Mouse (Mus musculus): Measurements from ENCODE around the gene Srrd. TPM values are rescaled to one million over a fixed set of nuclear protein-coding genes. Genes with fewer than 3 reads are reported as not detected.
A peak's percentile ranks its signal among the peaks of the same experiment; 100 is the strongest.

Srrd gene
- total and polyA plus RNA-seq, 3 experiments = 22.3 to 31.7 (median 27.1) TPM

- Histone ChIP-seq H3K9ac (ENCODE audit: insufficient read depth, low read depth) (no peak overlapping the region), H3K36me3 (replicated peaks in 1 of 2; ENCODE audit: control insufficient read depth in 1 of 2, insufficient read depth in 1 of 2, low read length in 1 of 2) (peaks cover 89 to 96% of the 10 kb centered on the region in 2 experiments), H3K9me3 (replicated peaks; ENCODE audit: low read length) (no peaks in the 10 kb centered on the region), H3K4me1 (ENCODE audit: control insufficient read depth in 1 of 2, insufficient read depth in 2 of 2) (no peaks in the 10 kb centered on the region), H3K27me3 (replicated peaks) (no peaks in the 10 kb centered on the region), H3K27ac (ENCODE audit: insufficient read depth, low read depth) (no peak overlapping the region), H3K79me2 (replicated peaks; ENCODE audit: control insufficient read depth, extremely low read depth, insufficient read depth, poor library complexity, severe bottlenecking) (no peaks in the 10 kb centered on the region), H3K4me2 (ENCODE audit: insufficient read depth, low read depth, poor library complexity, severe bottlenecking) (no peak overlapping the region), H3K4me3 (replicated peaks in 1 of 3; ENCODE audit: low read depth in 2 of 3, low read length in 2 of 3, poor library complexity in 1 of 3) (no peak overlapping the region)
- in situ Hi-C loops (cut with MboI; ENCODE audit: low pct_ligation_motif_present, low pct_unique_long_range_greater_than_20kb, low sequenced_read_pairs) (no loop called here), dilution Hi-C loops (cut with MboI; ENCODE audit: extremely low pct_ligation_motif_present, extremely low pct_unique_long_range_greater_than_20kb, low sequenced_read_pairs) (no loop called here)
- DNase-seq (ENCODE audit: extremely low read depth) = no peak
- TF ChIP-seq SMC3 (IDR thresholded peaks at IDR 0.05; ENCODE audit: low read depth, low read length) (peak; percentile 76), ELF1 (IDR thresholded peaks at IDR 0.05; ENCODE audit: low read depth, low read length) (no peak), CTCF (conservative IDR thresholded peaks at IDR 0.05 in 1 of 2, IDR thresholded peaks at IDR 0.05 in 1 of 2; ENCODE audit: low read depth in 2 of 2, low read length in 2 of 2) (peak; percentile 41 to 79; a peak in 2 of 4 replicates), ZNF384 (IDR thresholded peaks at IDR 0.05; ENCODE audit: low read depth, low read length) (no peak), JUND (conservative IDR thresholded peaks at IDR 0.05; ENCODE audit: low read depth, low read length) (no peak), NELFE (IDR thresholded peaks at IDR 0.05; ENCODE audit: low read depth, low read length) (no peak), POLR2AphosphoS2 (IDR thresholded peaks at IDR 0.05; ENCODE audit: low read depth, low read length) (no peak), IRF4 (IDR thresholded peaks at IDR 0.05; ENCODE audit: low read depth, low read length) (no peak), PAX5 (IDR thresholded peaks at IDR 0.05; ENCODE audit: low read length) (no peak), RAD21 (IDR thresholded peaks at IDR 0.05; ENCODE audit: low read depth, low read length) (peak; percentile 76)
These were observed 7.4 kb downstream of the Srrd start for GRCm38 (mm10) chr5:112335473-112335872.

- no peak for DNase-seq (ENCODE audit: extremely low read depth)
- TF ChIP-seq NELFE (IDR thresholded peaks at IDR 0.05; ENCODE audit: low read depth, low read length) (no peak), ZNF384 (IDR thresholded peaks at IDR 0.05; ENCODE audit: low read depth, low read length) (no peak), MYC (IDR thresholded peaks at IDR 0.05; ENCODE audit: low read depth, low read length) (no peak), GABPA (IDR thresholded peaks at IDR 0.05; ENCODE audit: insufficient replicate concordance, low read depth, low read length) (no peak), CTCF (conservative IDR thresholded peaks at IDR 0.05 in 1 of 2, IDR thresholded peaks at IDR 0.05 in 1 of 2; ENCODE audit: low read depth in 2 of 2, low read length in 2 of 2) (no peak), JUN (IDR thresholded peaks at IDR 0.05; ENCODE audit: insufficient read depth, low read depth, low read length) (no peak), BHLHE40 (IDR thresholded peaks at IDR 0.05; ENCODE audit: low read depth, low read length) (no peak), ETS1 (conservative IDR thresholded peaks at IDR 0.05; ENCODE audit: low read depth, low read length) (no peak), USF1 (IDR thresholded peaks at IDR 0.05; ENCODE audit: low read depth, low read length) (no peak), IRF4 (IDR thresholded peaks at IDR 0.05; ENCODE audit: low read depth, low read length) (no peak), USF2 (conservative IDR thresholded peaks at IDR 0.05; ENCODE audit: low read depth, low read length) (no peak), SIN3A (IDR thresholded peaks at IDR 0.05; ENCODE audit: low read length) (no peak), PAX5 (IDR thresholded peaks at IDR 0.05; ENCODE audit: low read length) (no peak), ZC3H11A (IDR thresholded peaks at IDR 0.05; ENCODE audit: low read depth, low read length) (no peak), POLR2A (IDR thresholded peaks at IDR 0.05; ENCODE audit: low read depth, low read length) (no peak), CHD2 (IDR thresholded peaks at IDR 0.05; ENCODE audit: low read length) (no peak), RCOR1 (conservative IDR thresholded peaks at IDR 0.05; ENCODE audit: low read depth, low read length) (no peak)
- dilution Hi-C loops (cut with MboI; ENCODE audit: extremely low pct_ligation_motif_present, extremely low pct_unique_long_range_greater_than_20kb, low sequenced_read_pairs) (no loop called here), in situ Hi-C loops (cut with MboI; ENCODE audit: low pct_ligation_motif_present, low pct_unique_long_range_greater_than_20kb, low sequenced_read_pairs) (loop anchor here (10.0 kb wide), 1 partner anchor 55 kb away; the partner anchor contains the start of gene Tpst2)
- Histone ChIP-seq H3K27ac (ENCODE audit: insufficient read depth, low read depth) (no peak overlapping the region), H3K9ac (ENCODE audit: insufficient read depth, low read depth) (no peak overlapping the region), H3K4me2 (ENCODE audit: insufficient read depth, low read depth, poor library complexity, severe bottlenecking) (no peak overlapping the region), H3K79me2 (replicated peaks; ENCODE audit: control insufficient read depth, extremely low read depth, insufficient read depth, poor library complexity, severe bottlenecking) (peaks cover 17% of the 10 kb centered on the region), H3K36me3 (replicated peaks in 1 of 2; ENCODE audit: control insufficient read depth in 1 of 2, insufficient read depth in 1 of 2, low read length in 1 of 2) (peaks cover 70 to 77% of the 10 kb centered on the region in 2 experiments), H3K4me3 (replicated peaks in 1 of 3; ENCODE audit: low read depth in 2 of 3, low read length in 2 of 3, poor library complexity in 1 of 3) (no peak overlapping the region), H3K4me1 (ENCODE audit: control insufficient read depth in 1 of 2, insufficient read depth in 2 of 2) (peaks cover 0 to 18% of the 10 kb centered on the region in 2 experiments; a peak in 3 of 4 replicates), H3K9me3 (replicated peaks; ENCODE audit: low read length) (no peaks in the 10 kb centered on the region), H3K27me3 (replicated peaks) (no peaks in the 10 kb centered on the region)
These were observed 12.9 kb downstream of the Srrd start for GRCm38 (mm10) chr5:112329805-112330564.
